Mouse (Mus musculus): Measurements from ENCODE around the gene Pgls.

- no peak for TF ChIP-seq CTCF (IDR thresholded peaks at IDR 0.05; ENCODE audit: low read depth, low read length)
- no peak for TF ChIP-seq TAL1 (conservative IDR thresholded peaks at IDR 0.05; ENCODE audit: low read depth, low read length)
Observed at GRCm38 (mm10) chr8:71568387-71568937, 23.5 kb upstream of the Pgls start, which contains the start of gene Slc27a1.
